Mouse (Mus musculus): ENCODE measurements around the gene Ifna11. TPM values are rescaled to one million over a fixed set of nuclear protein-coding genes. Genes with fewer than 3 reads are reported as not detected.

Gene Ifna11
- polyA plus RNA-seq (2014; fragmentation: Illumina TruSeq; extraction: RNeasy Lipid Tissue Mini Kit (QIAGEN cat#74804); ENCODE audit: low read depth, low replicate concordance): not detected

GRCm38 (mm10) chr4:88819659-88820058, at the start of gene Ifna11:
Gene Ifna11 (plus strand): TSS chr4:88819959.

GRCm38 (mm10) chr4:88773534-88773933, 46.2 kb upstream of the Ifna11 start, which contains the start of gene Gm13290:
Gene Gm13290 (plus strand): TSS chr4:88773834.

GRCm38 (mm10) chr4:88776622-88777021, 43.1 kb upstream of the Ifna11 start, which contains the start of gene Gm13289:
Gene Gm13289 (plus strand): TSS chr4:88776922.

GRCm38 (mm10) chr4:88779550-88779949, 40.2 kb upstream of the Ifna11 start, which contains the start of gene Gm13272:
Gene Gm13272 (plus strand): TSS chr4:88779850.

GRCm38 (mm10) chr4:88781831-88782230, 37.9 kb upstream of the Ifna11 start, which contains the start of gene Ifnz:
Gene Ifnz (plus strand): TSS chr4:88782131.

GRCm38 (mm10) chr4:88785409-88785808, 34.4 kb upstream of the Ifna11 start, which contains the start of gene Gm13276:
Gene Gm13276 (plus strand): TSS chr4:88785709.

GRCm38 (mm10) chr4:88788402-88788801, 31.4 kb upstream of the Ifna11 start, which contains the start of gene Gm13277:
Gene Gm13277 (plus strand): TSS chr4:88788632.

GRCm38 (mm10) chr4:88791250-88791649, 28.5 kb upstream of the Ifna11 start, which contains the start of gene Gm13278:
Gene Gm13278 (plus strand): TSS chr4:88791550.

GRCm38 (mm10) chr4:88793936-88794675, 25.7 kb upstream of the Ifna11 start, which contains the start of gene Gm13275:
Gene Gm13275 (plus strand): TSS chr4:88794487.

GRCm38 (mm10) chr4:88797097-88797496, 22.7 kb upstream of the Ifna11 start, which contains the start of gene Gm13279:
Gene Gm13279 (plus strand): TSS chr4:88797397.

GRCm38 (mm10) chr4:88799365-88799764, 20.4 kb upstream of the Ifna11 start, which contains the start of gene Gm13285:
Gene Gm13285 (plus strand): TSS chr4:88799665.

GRCm38 (mm10) chr4:88802954-88803353, 16.8 kb upstream of the Ifna11 start, which contains the start of gene Gm13287:
Gene Gm13287 (plus strand): TSS chr4:88803254.

GRCm38 (mm10) chr4:88805231-88805630, 14.5 kb upstream of the Ifna11 start, which contains the start of gene Gm13288:
Gene Gm13288 (plus strand): TSS chr4:88805531.

GRCm38 (mm10) chr4:88815928-88816327, 3.8 kb upstream of the Ifna11 start, which contains the start of gene Ifna7:
Gene Ifna7 (plus strand): TSS chr4:88816228.

GRCm38 (mm10) chr4:88827116-88827515, 7.4 kb downstream of the Ifna11 start, which contains the start of gene Ifna6:
Gene Ifna6 (plus strand): TSS chr4:88827416.

GRCm38 (mm10) chr4:88835225-88835624, 15.5 kb downstream of the Ifna11 start, which contains the start of gene Ifna5:
Gene Ifna5 (plus strand): TSS chr4:88835525.

GRCm38 (mm10) chr4:88841438-88841911, 21.7 kb downstream of the Ifna11 start, which contains the start of gene Ifna4:
Gene Ifna4 (plus strand): TSS chr4:88841861.

GRCm38 (mm10) chr4:88849698-88850097, 29.9 kb downstream of the Ifna11 start, which contains the start of gene Ifna1:
Gene Ifna1 (plus strand): TSS chr4:88850087.

Other genes with a start within 250 kb of the Ifna11 start
- gene Ifna14, start 248.2 kb upstream of the Ifna11 start, polyA plus RNA-seq (2014; fragmentation: Illumina TruSeq; extraction: RNeasy Lipid Tissue Mini Kit (QIAGEN cat#74804); ENCODE audit: low read depth, low replicate concordance): not detected
- gene Ifna9, start 227.6 kb upstream of the Ifna11 start, polyA plus RNA-seq (2014; fragmentation: Illumina TruSeq; extraction: RNeasy Lipid Tissue Mini Kit (QIAGEN cat#74804); ENCODE audit: low read depth, low replicate concordance): not detected
- not detected for gene Ifna12, start 216.6 kb upstream of the Ifna11 start, polyA plus RNA-seq (2014; fragmentation: Illumina TruSeq; extraction: RNeasy Lipid Tissue Mini Kit (QIAGEN cat#74804); ENCODE audit: low read depth, low replicate concordance)
- not detected for gene C87499, start 185.5 kb upstream of the Ifna11 start, polyA plus RNA-seq (2014; fragmentation: Illumina TruSeq; extraction: RNeasy Lipid Tissue Mini Kit (QIAGEN cat#74804); ENCODE audit: low read depth, low replicate concordance)
- gene Ifna13, start 175.5 kb upstream of the Ifna11 start, polyA plus RNA-seq (2014; fragmentation: Illumina TruSeq; extraction: RNeasy Lipid Tissue Mini Kit (QIAGEN cat#74804); ENCODE audit: low read depth, low replicate concordance): not detected
- not detected for gene Ifna16, start 143.0 kb upstream of the Ifna11 start, polyA plus RNA-seq (2014; fragmentation: Illumina TruSeq; extraction: RNeasy Lipid Tissue Mini Kit (QIAGEN cat#74804); ENCODE audit: low read depth, low replicate concordance)
- gene Ifna2, start 136.0 kb upstream of the Ifna11 start, polyA plus RNA-seq (2014; fragmentation: Illumina TruSeq; extraction: RNeasy Lipid Tissue Mini Kit (QIAGEN cat#74804); ENCODE audit: low read depth, low replicate concordance): not detected
- gene Ifnab, start 128.6 kb upstream of the Ifna11 start, polyA plus RNA-seq (2014; fragmentation: Illumina TruSeq; extraction: RNeasy Lipid Tissue Mini Kit (QIAGEN cat#74804); ENCODE audit: low read depth, low replicate concordance): not detected
- not detected for gene Gm26566, start 98.2 kb upstream of the Ifna11 start, polyA plus RNA-seq (2014; fragmentation: Illumina TruSeq; extraction: RNeasy Lipid Tissue Mini Kit (QIAGEN cat#74804); ENCODE audit: low read depth, low replicate concordance)
- gene Klhl9, start 97.5 kb upstream of the Ifna11 start, polyA plus RNA-seq (2014; fragmentation: Illumina TruSeq; extraction: RNeasy Lipid Tissue Mini Kit (QIAGEN cat#74804); ENCODE audit: low read depth, low replicate concordance): 150 TPM
- gene Gm13271, start 65.1 kb upstream of the Ifna11 start, polyA plus RNA-seq (2014; fragmentation: Illumina TruSeq; extraction: RNeasy Lipid Tissue Mini Kit (QIAGEN cat#74804); ENCODE audit: low read depth, low replicate concordance): not detected
- not detected for gene Gm13283, start 59.8 kb upstream of the Ifna11 start, polyA plus RNA-seq (2014; fragmentation: Illumina TruSeq; extraction: RNeasy Lipid Tissue Mini Kit (QIAGEN cat#74804); ENCODE audit: low read depth, low replicate concordance)
- gene Gm13290, start 46.1 kb upstream of the Ifna11 start, polyA plus RNA-seq (2014; fragmentation: Illumina TruSeq; extraction: RNeasy Lipid Tissue Mini Kit (QIAGEN cat#74804); ENCODE audit: low read depth, low replicate concordance): not detected
- gene Gm13289, start 43.0 kb upstream of the Ifna11 start, polyA plus RNA-seq (2014; fragmentation: Illumina TruSeq; extraction: RNeasy Lipid Tissue Mini Kit (QIAGEN cat#74804); ENCODE audit: low read depth, low replicate concordance): not detected
- not detected for gene Gm13272, start 40.1 kb upstream of the Ifna11 start, polyA plus RNA-seq (2014; fragmentation: Illumina TruSeq; extraction: RNeasy Lipid Tissue Mini Kit (QIAGEN cat#74804); ENCODE audit: low read depth, low replicate concordance)
- not detected for gene Ifnz, start 37.8 kb upstream of the Ifna11 start, polyA plus RNA-seq (2014; fragmentation: Illumina TruSeq; extraction: RNeasy Lipid Tissue Mini Kit (QIAGEN cat#74804); ENCODE audit: low read depth, low replicate concordance)
- gene Gm13276, start 34.2 kb upstream of the Ifna11 start, polyA plus RNA-seq (2014; fragmentation: Illumina TruSeq; extraction: RNeasy Lipid Tissue Mini Kit (QIAGEN cat#74804); ENCODE audit: low read depth, low replicate concordance): not detected
- not detected for gene Gm13277, start 31.3 kb upstream of the Ifna11 start, polyA plus RNA-seq (2014; fragmentation: Illumina TruSeq; extraction: RNeasy Lipid Tissue Mini Kit (QIAGEN cat#74804); ENCODE audit: low read depth, low replicate concordance)
- gene Gm13278, start 28.4 kb upstream of the Ifna11 start, polyA plus RNA-seq (2014; fragmentation: Illumina TruSeq; extraction: RNeasy Lipid Tissue Mini Kit (QIAGEN cat#74804); ENCODE audit: low read depth, low replicate concordance): not detected
- not detected for gene Gm13275, start 25.5 kb upstream of the Ifna11 start, polyA plus RNA-seq (2014; fragmentation: Illumina TruSeq; extraction: RNeasy Lipid Tissue Mini Kit (QIAGEN cat#74804); ENCODE audit: low read depth, low replicate concordance)
- not detected for gene Gm13279, start 22.6 kb upstream of the Ifna11 start, polyA plus RNA-seq (2014; fragmentation: Illumina TruSeq; extraction: RNeasy Lipid Tissue Mini Kit (QIAGEN cat#74804); ENCODE audit: low read depth, low replicate concordance)
- gene Gm13285, start 20.3 kb upstream of the Ifna11 start, polyA plus RNA-seq (2014; fragmentation: Illumina TruSeq; extraction: RNeasy Lipid Tissue Mini Kit (QIAGEN cat#74804); ENCODE audit: low read depth, low replicate concordance): not detected
- gene Gm13287, start 16.7 kb upstream of the Ifna11 start, polyA plus RNA-seq (2014; fragmentation: Illumina TruSeq; extraction: RNeasy Lipid Tissue Mini Kit (QIAGEN cat#74804); ENCODE audit: low read depth, low replicate concordance): not detected
- not detected for gene Gm13288, start 14.4 kb upstream of the Ifna11 start, polyA plus RNA-seq (2014; fragmentation: Illumina TruSeq; extraction: RNeasy Lipid Tissue Mini Kit (QIAGEN cat#74804); ENCODE audit: low read depth, low replicate concordance)
- gene Ifna7, start 3.7 kb upstream of the Ifna11 start, polyA plus RNA-seq (2014; fragmentation: Illumina TruSeq; extraction: RNeasy Lipid Tissue Mini Kit (QIAGEN cat#74804); ENCODE audit: low read depth, low replicate concordance): not detected
- gene Ifna6, start 7.5 kb downstream of the Ifna11 start, polyA plus RNA-seq (2014; fragmentation: Illumina TruSeq; extraction: RNeasy Lipid Tissue Mini Kit (QIAGEN cat#74804); ENCODE audit: low read depth, low replicate concordance): not detected
- not detected for gene Ifna5, start 15.6 kb downstream of the Ifna11 start, polyA plus RNA-seq (2014; fragmentation: Illumina TruSeq; extraction: RNeasy Lipid Tissue Mini Kit (QIAGEN cat#74804); ENCODE audit: low read depth, low replicate concordance)
- not detected for gene Ifna4, start 21.9 kb downstream of the Ifna11 start, polyA plus RNA-seq (2014; fragmentation: Illumina TruSeq; extraction: RNeasy Lipid Tissue Mini Kit (QIAGEN cat#74804); ENCODE audit: low read depth, low replicate concordance)
- gene Ifna1, start 30.1 kb downstream of the Ifna11 start, polyA plus RNA-seq (2014; fragmentation: Illumina TruSeq; extraction: RNeasy Lipid Tissue Mini Kit (QIAGEN cat#74804); ENCODE audit: low read depth, low replicate concordance): not detected
- gene Ifne, start 60.2 kb downstream of the Ifna11 start, polyA plus RNA-seq (2014; fragmentation: Illumina TruSeq; extraction: RNeasy Lipid Tissue Mini Kit (QIAGEN cat#74804); ENCODE audit: low read depth, low replicate concordance): not detected

Measured in sigmoid colon, adult 10 weeks (tissue).